Mouse (Mus musculus) myocyte (in vitro differentiated cells): ENCODE measurements around the gene Tmem156. TPM values are rescaled to one million over a fixed set of nuclear protein-coding genes. Genes with fewer than 3 reads are reported as not detected.

Experiments
- H3K27me3 ChIP-seq: one replicate; pipeline ENCODE4 v1.6.1; 2011; ENCODE audit not compliant: control insufficient read depth, insufficient read depth, insufficient read length
- H3K36me3 ChIP-seq: one replicate; pipeline ENCODE4 v1.6.1; 2011; ENCODE audit not compliant: control insufficient read depth, insufficient read depth
- H3K4me2 ChIP-seq: one replicate; pipeline ENCODE4 v1.6.1; 2011; ENCODE audit warnings: low read depth, control low read depth
- H3K4me3 ChIP-seq: one replicate; pipeline ENCODE4 v1.5.1; 2011; ENCODE audit warnings: mild to moderate bottlenecking, control low read depth, moderate library complexity
- H3K79me2 ChIP-seq: one replicate; pipeline ENCODE4 v1.6.1; 2011; ENCODE audit not compliant: control insufficient read depth, insufficient read depth
- H3ac ChIP-seq: one replicate; pipeline ENCODE4 v1.6.1; 2011; ENCODE audit not compliant: control insufficient read depth, insufficient read length
- CEBPB ChIP-seq: IDR thresholded peaks from 2 replicates; pipeline ENCODE4 v1.6.1; 2011; ENCODE audit warnings: mild to moderate bottlenecking, moderate library complexity; ENCODE audit not compliant: poor library complexity, insufficient read depth, severe bottlenecking
- E2F4 ChIP-seq: IDR thresholded peaks from one replicate; pipeline ENCODE4 v1.6.1; 2011; ENCODE audit warnings: mild to moderate bottlenecking, control low read depth, moderate library complexity; ENCODE audit not compliant: insufficient read depth
- MAX ChIP-seq: IDR thresholded peaks from one replicate; pipeline ENCODE4 v1.6.1; 2011; ENCODE audit warnings: low read depth, mild to moderate bottlenecking, control low read depth
- MYOD1 ChIP-seq, 3 experiments: IDR thresholded peaks; one replicate each; pipeline ENCODE4 v1.6.1; 2011; ENCODE audit warnings: control low read depth in 2 of 3, low read depth in 2 of 3, mild to moderate bottlenecking in 2 of 3, moderate library complexity in 1 of 3; ENCODE audit not compliant: insufficient read length in 2 of 3, control insufficient read depth in 1 of 3
- MYOG ChIP-seq, 3 experiments: IDR thresholded peaks; one replicate each; pipeline ENCODE4 v1.6.1; 2011; ENCODE audit warnings: control low read depth in 2 of 3, low read depth in 2 of 3, mild to moderate bottlenecking in 2 of 3; ENCODE audit not compliant: insufficient read length in 2 of 3, control insufficient read depth in 1 of 3, insufficient read depth in 1 of 3
- POLR2A ChIP-seq: IDR thresholded peaks from one replicate; pipeline ENCODE4 v1.6.1; 2011; ENCODE audit warnings: low read depth, mild to moderate bottlenecking, control low read depth, moderate library complexity; ENCODE audit not compliant: insufficient read length
- POLR2AphosphoS2 ChIP-seq: IDR thresholded peaks from one replicate; pipeline ENCODE4 v1.6.1; 2011; ENCODE audit warnings: low read depth, control low read depth; ENCODE audit not compliant: insufficient read length
- REST ChIP-seq: IDR thresholded peaks from one replicate; pipeline ENCODE4 v1.6.1; 2011; ENCODE audit warnings: mild to moderate bottlenecking, control low read depth, moderate library complexity; ENCODE audit not compliant: insufficient read depth, insufficient read length
- SRF ChIP-seq: IDR thresholded peaks from one replicate; pipeline ENCODE4 v1.6.1; 2011; ENCODE audit warnings: low read depth; ENCODE audit not compliant: control insufficient read depth, insufficient read length
- TCF12 ChIP-seq: IDR thresholded peaks from one replicate; pipeline ENCODE4 v1.6.1; 2011; ENCODE audit warnings: mild to moderate bottlenecking, control low read depth; ENCODE audit not compliant: poor library complexity, insufficient read depth, severe bottlenecking
- TCF3 ChIP-seq: IDR thresholded peaks from one replicate; pipeline ENCODE4 v1.6.1; 2011; ENCODE audit warnings: low read depth, control low read depth; ENCODE audit not compliant: insufficient read length
- USF1 ChIP-seq: IDR thresholded peaks from one replicate; pipeline ENCODE4 v1.6.1; 2011; ENCODE audit warnings: low read depth, mild to moderate bottlenecking, control low read depth, moderate library complexity
- polyA plus RNA-seq: library from polyadenylated mRNA; unstranded; fragments of >200 nt; fragmentation: generic; extraction: Trizol; gene quantifications from one replicate; pipeline ENCODE4 v1.2.1, GENCODE M21; 2012; ENCODE audit warnings: missing spikeins

The Tmem156 gene
- polyA plus RNA-seq, 1 experiment, result 0.61 TPM

DNA sequence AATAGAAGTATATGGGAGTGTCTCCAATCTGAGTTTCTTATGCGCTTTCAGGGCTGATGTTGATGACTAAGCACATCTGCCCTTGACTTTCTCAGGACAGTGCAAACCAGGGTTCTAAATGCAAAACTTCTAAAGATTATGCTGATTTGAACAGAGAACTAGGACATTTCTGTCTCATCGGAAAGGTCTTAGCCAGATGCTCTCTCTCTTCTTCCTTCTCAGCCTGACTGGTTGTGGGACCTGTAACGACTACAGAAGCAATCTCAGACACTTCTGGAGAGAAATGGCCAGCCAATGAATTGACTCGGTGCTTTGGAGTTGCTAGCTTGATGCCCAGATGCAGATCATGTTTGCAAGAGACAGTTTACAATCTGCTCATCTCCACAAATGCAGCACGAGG is 42.1 kb downstream of the Tmem156 start:
- no peaks in the 10 kb centered on the region for H3K27me3 ChIP-seq
- no peak overlapping the region for H3K4me3 ChIP-seq
- H3K79me2 ChIP-seq, result no peaks in the 10 kb centered on the region
- H3ac ChIP-seq, result no peak overlapping the region
- no peak overlapping the region for H3K4me2 ChIP-seq
- no peaks in the 10 kb centered on the region for H3K36me3 ChIP-seq
- no peak for TF ChIP-seq REST
- no peak for TF ChIP-seq USF1
- TF ChIP-seq MYOG (IDR thresholded peaks at IDR 0.05; ENCODE audit: control insufficient read depth in 1 of 3, insufficient read depth in 1 of 3, insufficient read length in 2 of 3, low read depth in 2 of 3), result no peak
- TF ChIP-seq MAX, result no peak
- no peak for TF ChIP-seq POLR2AphosphoS2
- no peak for TF ChIP-seq TCF12

DNA sequence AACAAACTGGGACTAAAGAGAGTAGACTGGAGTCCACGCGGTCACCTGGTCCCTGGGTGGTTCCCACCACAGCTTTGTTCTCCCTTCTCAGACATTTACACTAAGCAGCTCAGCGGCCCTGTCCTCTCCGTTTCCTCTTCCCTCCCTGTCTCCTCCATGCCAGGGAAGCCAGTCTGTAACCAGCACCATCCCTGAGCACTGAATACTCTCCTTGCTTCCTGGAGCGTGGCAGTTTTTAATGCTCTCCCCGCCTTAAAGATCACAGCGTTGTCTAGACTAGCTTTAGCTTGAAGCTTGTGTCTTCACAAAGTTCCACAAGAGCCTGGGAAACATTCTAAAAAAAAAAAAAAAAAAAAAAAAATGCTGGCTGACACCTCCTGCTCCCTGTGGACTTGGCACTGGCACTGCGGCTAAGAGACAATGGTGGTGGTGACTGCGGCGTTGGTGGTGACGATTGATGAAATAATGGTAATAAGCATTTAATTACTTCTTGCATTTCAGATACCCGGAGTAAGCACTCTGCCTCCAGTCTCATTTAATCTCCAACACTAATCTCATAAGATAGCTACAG is 44.6 kb downstream of the Tmem156 start:
- no peak overlapping the region for H3ac ChIP-seq
- H3K4me3 ChIP-seq, result no peak overlapping the region
- H3K36me3 ChIP-seq, result no peaks in the 10 kb centered on the region
- TF ChIP-seq TCF12 (no peak), POLR2AphosphoS2 (no peak), MYOD1 (IDR thresholded peaks at IDR 0.05; ENCODE audit: control insufficient read depth in 1 of 3, insufficient read length in 2 of 3, low read depth in 2 of 3) (no peak), USF1 (no peak), MYOG (IDR thresholded peaks at IDR 0.05; ENCODE audit: control insufficient read depth in 1 of 3, insufficient read depth in 1 of 3, insufficient read length in 2 of 3, low read depth in 2 of 3) (no peak), MAX (no peak)
- H3K79me2 ChIP-seq, result no peaks in the 10 kb centered on the region
- H3K27me3 ChIP-seq, result no peaks in the 10 kb centered on the region
- H3K4me2 ChIP-seq, result no peak overlapping the region

DNA sequence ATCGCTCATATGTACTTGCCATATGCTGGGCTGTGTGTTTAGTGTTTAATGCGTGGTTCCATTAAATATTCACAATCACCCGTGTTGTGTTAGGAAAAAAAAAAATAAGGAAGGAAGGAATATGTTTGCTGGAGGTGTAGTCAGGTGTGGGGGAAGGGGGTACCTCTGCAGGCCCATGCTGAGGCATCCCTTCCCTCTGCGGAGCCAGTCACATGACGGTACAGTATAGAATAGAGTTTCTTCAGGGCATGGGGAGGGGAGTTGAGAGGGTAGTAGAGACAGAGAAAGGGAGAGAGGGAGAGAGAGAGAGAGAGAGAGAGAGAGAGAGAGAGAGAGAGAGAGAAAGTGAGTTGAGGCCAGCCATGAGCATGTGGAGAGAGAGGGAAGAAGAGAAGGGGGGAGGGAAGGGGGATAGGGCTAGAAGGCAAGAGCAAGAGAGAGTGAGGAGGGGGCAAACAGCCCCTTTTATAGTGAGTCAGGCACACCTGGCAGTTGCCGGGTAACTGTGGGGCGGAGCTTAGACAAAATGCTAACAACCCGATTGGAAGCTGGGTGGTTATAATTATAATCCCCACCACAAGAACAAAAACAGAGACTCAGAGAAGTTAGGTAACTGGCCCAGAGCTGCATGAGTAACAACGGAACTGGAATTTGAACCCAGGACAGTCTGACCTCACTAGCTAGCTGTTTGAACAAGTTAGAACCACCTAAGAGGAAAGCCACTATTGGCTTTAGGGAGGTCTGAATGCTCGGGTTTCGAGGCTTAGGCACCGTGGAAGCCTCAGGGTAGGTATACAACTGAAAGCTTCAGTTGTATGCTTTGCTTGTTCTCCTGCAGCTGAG is 45.3 kb downstream of the Tmem156 start:
- Histone ChIP-seq H3K36me3 (no peaks in the 10 kb centered on the region), H3K4me3 (no peak overlapping the region), H3ac (no peak overlapping the region), H3K27me3 (no peaks in the 10 kb centered on the region), H3K4me2 (no peak overlapping the region), H3K79me2 (no peaks in the 10 kb centered on the region)
- no peak for TF ChIP-seq E2F4
- TF ChIP-seq POLR2A, result no peak
- TF ChIP-seq USF1, result no peak
- no peak for TF ChIP-seq MYOD1 (IDR thresholded peaks at IDR 0.05; ENCODE audit: control insufficient read depth in 1 of 3, insufficient read length in 2 of 3, low read depth in 2 of 3)
- TF ChIP-seq SRF, result no peak
- TF ChIP-seq REST, result no peak
- TF ChIP-seq MYOG (IDR thresholded peaks at IDR 0.05; ENCODE audit: control insufficient read depth in 1 of 3, insufficient read depth in 1 of 3, insufficient read length in 2 of 3, low read depth in 2 of 3), result no peak
- TF ChIP-seq POLR2AphosphoS2, result no peak
- no peak for TF ChIP-seq MAX
- TF ChIP-seq TCF12, result no peak
- no peak for TF ChIP-seq CEBPB
- no peak for TF ChIP-seq TCF3

DNA sequence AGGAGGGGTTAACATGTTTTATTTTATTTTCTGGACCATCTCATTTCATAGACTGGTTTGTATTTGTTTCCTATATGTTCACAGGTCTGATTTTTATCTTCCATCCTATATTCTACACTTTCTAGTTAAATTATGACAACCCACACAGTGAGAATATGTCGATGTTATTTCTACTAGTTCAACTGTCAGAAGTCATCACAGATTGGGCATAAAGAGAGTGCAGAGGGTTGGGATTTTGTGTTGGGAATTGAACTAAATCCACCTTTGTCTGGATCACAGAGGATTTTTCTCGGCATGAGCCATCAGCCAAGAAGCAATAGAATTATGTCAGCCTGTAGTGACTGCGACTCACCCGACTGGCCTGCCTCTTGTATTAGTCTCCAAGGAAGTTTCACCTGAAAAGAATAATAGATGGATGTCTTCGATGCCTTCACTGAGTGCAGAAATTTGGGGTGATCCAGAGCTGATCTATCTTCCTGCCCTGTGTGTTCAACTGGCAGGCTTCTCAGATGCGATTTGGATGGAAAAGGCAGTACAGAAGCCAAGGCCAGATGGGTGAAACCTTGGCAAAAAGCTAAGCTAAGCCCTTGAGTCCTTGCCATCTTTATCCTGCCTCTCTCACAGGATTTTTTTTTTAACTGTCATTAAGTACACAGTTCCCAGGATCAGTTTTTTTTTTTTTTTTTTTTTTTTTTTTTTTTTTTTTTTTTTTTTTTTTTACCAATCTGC is 46.1 kb downstream of the Tmem156 start:
- Histone ChIP-seq H3K4me3 (no peak overlapping the region), H3K4me2 (no peak overlapping the region), H3K36me3 (no peaks in the 10 kb centered on the region), H3K79me2 (no peaks in the 10 kb centered on the region), H3ac (no peak overlapping the region), H3K27me3 (no peaks in the 10 kb centered on the region)
- TF ChIP-seq CEBPB, result no peak
- TF ChIP-seq USF1, result no peak
- no peak for TF ChIP-seq MYOD1 (IDR thresholded peaks at IDR 0.05; ENCODE audit: control insufficient read depth in 1 of 3, insufficient read length in 2 of 3, low read depth in 2 of 3)
- no peak for TF ChIP-seq POLR2A
- TF ChIP-seq POLR2AphosphoS2, result no peak
- no peak for TF ChIP-seq REST
- TF ChIP-seq MAX, result no peak
- no peak for TF ChIP-seq TCF12
- no peak for TF ChIP-seq MYOG (IDR thresholded peaks at IDR 0.05; ENCODE audit: control insufficient read depth in 1 of 3, insufficient read depth in 1 of 3, insufficient read length in 2 of 3, low read depth in 2 of 3)
- TF ChIP-seq TCF3, result no peak
- TF ChIP-seq SRF, result no peak
- TF ChIP-seq E2F4, result no peak
